Mouse (Mus musculus): Measurements from ENCODE around the gene Filip1l. TPM values are rescaled to one million over a fixed set of nuclear protein-coding genes. Genes with fewer than 3 reads are reported as not detected.

Gene Filip1l
- total RNA-seq, 1 experiment, result 7.4 TPM

DNA sequence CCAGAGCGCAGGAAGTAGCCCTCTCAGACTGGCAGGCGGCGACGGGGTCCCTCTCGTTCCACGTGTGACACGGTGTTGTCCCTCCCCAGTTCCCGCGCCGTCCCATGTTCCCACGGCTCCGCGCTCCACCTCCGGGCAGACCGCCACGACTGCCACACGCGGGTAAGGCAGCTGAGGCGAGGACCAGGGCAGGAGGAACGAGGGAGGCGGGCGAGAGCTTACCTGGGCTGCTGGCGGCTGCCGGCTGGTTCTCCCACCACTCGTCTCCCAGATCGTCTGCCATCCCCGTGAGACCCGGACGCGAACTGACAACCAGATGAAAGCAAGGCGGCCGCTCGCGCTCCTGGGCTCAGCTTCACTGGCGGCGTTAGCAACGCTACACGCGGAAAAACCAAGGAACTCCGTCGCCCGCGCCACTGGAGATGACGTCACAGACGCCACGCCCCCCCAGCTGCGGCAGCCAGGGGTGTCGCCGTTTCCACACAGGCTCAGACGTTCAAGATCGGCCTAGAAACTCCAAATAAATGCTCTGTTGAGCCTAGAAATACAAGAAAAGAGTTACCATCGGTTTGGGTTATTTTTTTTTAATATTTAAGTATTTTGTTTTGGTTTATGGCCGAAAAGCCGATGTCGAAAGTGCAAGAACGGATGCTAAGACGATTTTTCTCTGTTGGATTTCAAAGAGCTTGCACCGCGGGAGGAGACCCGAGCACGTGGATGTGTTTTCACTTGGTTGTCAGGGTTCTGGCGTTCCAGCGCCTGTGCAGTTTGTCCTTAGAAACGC, 253.7 kb downstream of the Filip1l start, which contains the start of gene Cmss1:
TSS of gene Cmss1 (minus strand) at position 421 of the 784 bp plus-strand sequence.
- Histone ChIP-seq H3K9ac (ENCODE audit: insufficient read depth, low read depth, low read length, poor library complexity, severe bottlenecking) (peak within 1 kb of the TSS; percentile 83), H3K4me1 (ENCODE audit: control insufficient read depth in 2 of 2, insufficient read depth in 2 of 2, low read length in 2 of 2, poor library complexity in 1 of 2) (no peaks in the 10 kb centered on the region; a peak in 1 of 4 replicates), H3K27ac (ENCODE audit: insufficient read depth, low read depth, low read length, poor library complexity, severe bottlenecking) (peak within 1 kb of the TSS; percentile 7; the same call in 1 of the 2 replicates), H3K36me3 (ENCODE audit: control insufficient read depth, insufficient read depth, low read length, poor library complexity, severe bottlenecking) (no peaks in the 10 kb centered on the region), H3K9me3 (ENCODE audit: control insufficient read depth, insufficient read depth, low read depth, low read length) (no peaks in the 10 kb centered on the region), H3K4me3 (ENCODE audit: insufficient read depth in 1 of 2, low read depth in 1 of 2, low read length in 2 of 2, poor library complexity in 1 of 2, severe bottlenecking in 1 of 2) (peak within 1 kb of the TSS; percentile 66 to 83)
- in situ Hi-C loops (cut with MboI; ENCODE audit: low sequenced_read_pairs in 2 of 2, unreplicated experiment in 2 of 2), result no loop called here
- peak; percentile 83 for DNase-seq (ENCODE audit: low read depth, low spot score)
- TF ChIP-seq ZC3H11A (IDR thresholded peaks at IDR 0.05; ENCODE audit: borderline replicate concordance, low read depth, low read length), result peak; percentile 100
- TF ChIP-seq HCFC1 (IDR thresholded peaks at IDR 0.05; ENCODE audit: borderline replicate concordance, insufficient read depth, low read length), result peak; percentile 71
- no peak for TF ChIP-seq MAFK (IDR thresholded peaks at IDR 0.05; ENCODE audit: insufficient read depth, low read depth, low read length)
- TF ChIP-seq ZNF384 (IDR thresholded peaks at IDR 0.05; ENCODE audit: low read depth, low read length), result no peak
- TF ChIP-seq CHD2 (IDR thresholded peaks at IDR 0.05; ENCODE audit: low read depth, low read length), result no peak; the same call in 1 of the 2 replicates

- in situ Hi-C loops (cut with MboI; ENCODE audit: low sequenced_read_pairs in 2 of 2, unreplicated experiment in 2 of 2), result no loop called here
- Histone ChIP-seq H3K36me3 (ENCODE audit: control insufficient read depth, insufficient read depth, low read length, poor library complexity, severe bottlenecking) (no peaks in the 10 kb centered on the region), H3K4me1 (ENCODE audit: control insufficient read depth in 2 of 2, insufficient read depth in 2 of 2, low read length in 2 of 2, poor library complexity in 1 of 2) (no peaks in the 10 kb centered on the region; a peak in 1 of 4 replicates), H3K9ac (ENCODE audit: insufficient read depth, low read depth, low read length, poor library complexity, severe bottlenecking) (no peak overlapping the region), H3K9me3 (ENCODE audit: control insufficient read depth, insufficient read depth, low read depth, low read length) (no peaks in the 10 kb centered on the region), H3K27ac (ENCODE audit: insufficient read depth, low read depth, low read length, poor library complexity, severe bottlenecking) (no peak overlapping the region), H3K4me3 (ENCODE audit: insufficient read depth in 1 of 2, low read depth in 1 of 2, low read length in 2 of 2, poor library complexity in 1 of 2, severe bottlenecking in 1 of 2) (no peak overlapping the region)
- no peak for DNase-seq (ENCODE audit: low read depth, low spot score)
- TF ChIP-seq MAFK (IDR thresholded peaks at IDR 0.05; ENCODE audit: insufficient read depth, low read depth, low read length) (no peak), HCFC1 (IDR thresholded peaks at IDR 0.05; ENCODE audit: borderline replicate concordance, insufficient read depth, low read length) (no peak), CHD2 (IDR thresholded peaks at IDR 0.05; ENCODE audit: low read depth, low read length) (no peak), ZNF384 (IDR thresholded peaks at IDR 0.05; ENCODE audit: low read depth, low read length) (no peak), ZC3H11A (IDR thresholded peaks at IDR 0.05; ENCODE audit: borderline replicate concordance, low read depth, low read length) (no peak)
Observed at GRCm38 (mm10) chr16:57611768-57612167, 258.9 kb downstream of the Filip1l start.

Other genes with a start within 250 kb of the Filip1l start
- 86.5 and 106 TPM in 2 replicates for gene Tomm70a, start 231.4 kb upstream of the Filip1l start, total RNA-seq (2012; rRNA removed)
- gene Nit2, start 185.8 kb upstream of the Filip1l start, total RNA-seq (2012; rRNA removed), result 62.0 and 73.1 TPM in 2 replicates
- gene Tbc1d23, start 121.6 kb upstream of the Filip1l start, total RNA-seq (2012; rRNA removed), result 31.1 and 38.4 TPM in 2 replicates
- 0.04 and 0.11 TPM in 2 replicates for gene Tmem30c, start 60.2 kb upstream of the Filip1l start, total RNA-seq (2012; rRNA removed)